Mouse (Mus musculus): Measurements from ENCODE around the gene Slit3.

Slit3 gene

GRCm38 (mm10) chr11:35246623-35247022, 125.6 kb downstream of the Slit3 start:
- Histone ChIP-seq H3K36me3 (ENCODE audit: insufficient read depth, low read length) (no peaks in the 10 kb centered on the region), H3K9me3 (ENCODE audit: low read length) (no peaks in the 10 kb centered on the region), H3K4me3 (replicated peaks; ENCODE audit: low read length) (no peak overlapping the region), H3K27me3 (ENCODE audit: insufficient read depth, low read length) (peaks cover 6% of the 10 kb centered on the region; the same call in 1 of the 2 replicates), H3K4me1 (replicated peaks; ENCODE audit: low read depth, low read length) (no peaks in the 10 kb centered on the region)
- no peak for TF ChIP-seq CTCF (conservative IDR thresholded peaks at IDR 0.05; ENCODE audit: low read length)
- TF ChIP-seq POU5F1 (IDR thresholded peaks at IDR 0.05; ENCODE audit: borderline replicate concordance, low read length), result no peak

DNA sequence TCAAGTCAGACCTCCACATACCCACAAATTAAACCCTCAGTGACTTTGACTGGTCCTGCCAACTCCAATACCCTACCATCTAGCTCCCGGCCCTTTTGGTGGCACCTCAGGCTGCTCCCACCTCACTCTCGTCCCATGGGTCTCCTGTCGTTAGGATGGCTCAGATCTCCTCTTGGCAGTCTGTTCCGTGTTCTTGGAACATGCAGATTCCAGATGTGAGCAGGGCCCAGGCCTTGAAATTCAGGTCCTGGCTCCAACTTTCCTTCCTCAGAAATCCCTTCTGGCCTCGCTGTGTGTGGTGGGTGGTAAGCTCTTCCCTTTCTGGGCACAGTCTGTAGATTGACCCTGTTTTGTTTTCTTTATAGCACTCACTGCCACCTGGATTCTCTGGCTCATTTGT, 127.1 kb downstream of the Slit3 start:
- Histone ChIP-seq H3K36me3 (ENCODE audit: insufficient read depth, low read length) (no peaks in the 10 kb centered on the region), H3K9me3 (ENCODE audit: low read length) (no peaks in the 10 kb centered on the region), H3K4me3 (replicated peaks; ENCODE audit: low read length) (no peak overlapping the region), H3K27me3 (ENCODE audit: insufficient read depth, low read length) (peaks cover 6% of the 10 kb centered on the region; the same call in 1 of the 2 replicates), H3K4me1 (replicated peaks; ENCODE audit: low read depth, low read length) (no peaks in the 10 kb centered on the region)
- TF ChIP-seq POU5F1 (IDR thresholded peaks at IDR 0.05; ENCODE audit: borderline replicate concordance, low read length), result no peak
- no peak for TF ChIP-seq NANOG (IDR thresholded peaks at IDR 0.05; ENCODE audit: borderline replicate concordance, low read length)
- no peak for TF ChIP-seq CTCF (conservative IDR thresholded peaks at IDR 0.05; ENCODE audit: low read length)

- no peaks in the 10 kb centered on the region for H3K36me3 ChIP-seq (ENCODE audit: insufficient read depth, low read length)
- no peak overlapping the region for H3K4me3 ChIP-seq (replicated peaks; ENCODE audit: low read length)
- peaks cover 6% of the 10 kb centered on the region; the same call in 1 of the 2 replicates for H3K27me3 ChIP-seq (ENCODE audit: insufficient read depth, low read length)
- no peaks in the 10 kb centered on the region for H3K9me3 ChIP-seq (ENCODE audit: low read length)
- TF ChIP-seq CTCF (conservative IDR thresholded peaks at IDR 0.05; ENCODE audit: low read length) (no peak), NANOG (IDR thresholded peaks at IDR 0.05; ENCODE audit: borderline replicate concordance, low read length) (no peak), POU5F1 (IDR thresholded peaks at IDR 0.05; ENCODE audit: borderline replicate concordance, low read length) (no peak)
- no peaks in the 10 kb centered on the region for H3K4me1 ChIP-seq (replicated peaks; ENCODE audit: low read depth, low read length)
These were observed 129.9 kb downstream of the Slit3 start for GRCm38 (mm10) chr11:35250871-35251418.

DNA sequence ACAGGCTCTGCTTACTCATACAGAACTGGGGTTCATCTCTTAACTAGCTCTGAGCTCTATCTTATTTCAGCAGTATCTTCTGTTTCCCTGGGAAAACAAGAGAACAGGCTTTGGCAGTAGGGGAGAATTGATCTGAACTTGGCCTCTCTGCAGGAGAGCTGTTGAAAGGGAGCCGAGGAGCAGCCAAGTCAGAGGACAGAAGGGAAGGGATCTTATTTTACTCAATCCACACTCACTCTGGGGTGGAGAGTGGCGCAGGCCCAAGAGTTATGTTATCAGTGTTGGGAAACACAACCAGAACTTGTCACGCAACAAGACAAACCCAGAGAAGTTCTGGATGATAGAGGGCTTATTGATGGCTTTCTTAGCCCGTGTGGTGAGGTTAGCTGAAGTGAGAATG, 130.9 kb downstream of the Slit3 start:
- peaks cover 6% of the 10 kb centered on the region; the same call in 1 of the 2 replicates for H3K27me3 ChIP-seq (ENCODE audit: insufficient read depth, low read length)
- no peak for TF ChIP-seq CTCF (conservative IDR thresholded peaks at IDR 0.05; ENCODE audit: low read length)
- TF ChIP-seq POU5F1 (IDR thresholded peaks at IDR 0.05; ENCODE audit: borderline replicate concordance, low read length), result no peak
- no peak for TF ChIP-seq NANOG (IDR thresholded peaks at IDR 0.05; ENCODE audit: borderline replicate concordance, low read length)
- H3K4me3 ChIP-seq (replicated peaks; ENCODE audit: low read length), result no peak overlapping the region
- H3K4me1 ChIP-seq (replicated peaks; ENCODE audit: low read depth, low read length), result no peaks in the 10 kb centered on the region
- no peaks in the 10 kb centered on the region for H3K36me3 ChIP-seq (ENCODE audit: insufficient read depth, low read length)
- H3K9me3 ChIP-seq (ENCODE audit: low read length), result no peaks in the 10 kb centered on the region

DNA sequence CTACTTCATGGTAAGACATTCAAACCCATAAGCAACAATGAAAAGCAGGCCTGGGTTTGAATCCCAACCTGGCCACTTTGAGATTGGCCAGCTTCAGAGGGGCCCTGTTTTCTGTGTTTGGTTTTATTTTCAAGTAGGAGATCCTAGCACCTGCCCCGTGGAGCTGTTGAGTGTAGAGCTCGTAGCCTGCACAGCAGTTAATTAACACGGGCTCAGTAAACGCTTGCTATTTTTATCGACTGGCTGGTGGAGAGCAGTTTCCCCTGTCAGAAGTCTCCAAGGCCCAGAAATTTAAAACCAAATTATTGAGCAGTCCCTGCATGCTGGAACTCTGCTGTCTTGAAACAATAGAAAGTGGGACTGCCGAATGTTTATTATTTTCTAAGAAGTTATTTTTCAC, 136.3 kb downstream of the Slit3 start:
- Histone ChIP-seq H3K4me1 (replicated peaks; ENCODE audit: low read depth, low read length) (no peaks in the 10 kb centered on the region), H3K4me3 (replicated peaks; ENCODE audit: low read length) (no peak overlapping the region), H3K27me3 (ENCODE audit: insufficient read depth, low read length) (no peaks in the 10 kb centered on the region), H3K9me3 (ENCODE audit: low read length) (no peaks in the 10 kb centered on the region), H3K36me3 (ENCODE audit: insufficient read depth, low read length) (no peaks in the 10 kb centered on the region)
- TF ChIP-seq POU5F1 (IDR thresholded peaks at IDR 0.05; ENCODE audit: borderline replicate concordance, low read length), result no peak

DNA sequence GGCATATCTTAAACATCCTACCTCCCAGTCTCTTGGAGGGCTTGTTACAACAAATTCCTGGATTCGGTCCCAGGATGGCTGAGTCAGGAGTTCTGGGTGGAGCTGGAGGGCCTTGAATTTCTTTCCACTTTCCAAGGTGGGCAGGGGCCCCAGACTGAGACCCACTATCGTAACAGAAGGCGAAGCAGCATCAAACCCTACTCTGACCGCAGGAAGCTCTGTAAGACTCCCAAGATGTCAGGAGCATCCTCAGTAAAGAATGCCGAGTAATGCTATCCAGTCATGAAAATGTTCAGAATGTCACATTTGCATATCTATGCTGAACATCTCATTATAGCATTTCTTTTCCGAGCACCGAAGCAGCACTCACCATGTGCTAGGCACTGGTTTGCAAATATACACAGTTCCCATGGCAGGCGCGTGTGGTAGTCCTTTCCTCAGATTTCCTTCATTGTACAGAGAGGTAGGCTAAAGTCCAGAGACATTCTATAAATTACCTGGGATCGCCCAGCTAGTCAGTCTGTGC, 140.6 kb downstream of the Slit3 start:
- Histone ChIP-seq H3K27me3 (ENCODE audit: insufficient read depth, low read length) (no peaks in the 10 kb centered on the region), H3K4me1 (replicated peaks; ENCODE audit: low read depth, low read length) (no peaks in the 10 kb centered on the region), H3K36me3 (ENCODE audit: insufficient read depth, low read length) (no peaks in the 10 kb centered on the region), H3K4me3 (replicated peaks; ENCODE audit: low read length) (no peak overlapping the region), H3K9me3 (ENCODE audit: low read length) (peaks cover 5% of the 10 kb centered on the region)
- TF ChIP-seq CTCF (conservative IDR thresholded peaks at IDR 0.05; ENCODE audit: low read length) (no peak), POU5F1 (IDR thresholded peaks at IDR 0.05; ENCODE audit: borderline replicate concordance, low read length) (no peak), NANOG (IDR thresholded peaks at IDR 0.05; ENCODE audit: borderline replicate concordance, low read length) (no peak)

GRCm38 (mm10) chr11:35262289-35262941, 141.4 kb downstream of the Slit3 start:
- peaks cover 5% of the 10 kb centered on the region for H3K9me3 ChIP-seq (ENCODE audit: low read length)
- H3K36me3 ChIP-seq (ENCODE audit: insufficient read depth, low read length), result no peaks in the 10 kb centered on the region
- no peaks in the 10 kb centered on the region for H3K27me3 ChIP-seq (ENCODE audit: insufficient read depth, low read length)
- TF ChIP-seq CTCF (conservative IDR thresholded peaks at IDR 0.05; ENCODE audit: low read length), result no peak
- no peak for TF ChIP-seq NANOG (IDR thresholded peaks at IDR 0.05; ENCODE audit: borderline replicate concordance, low read length)
- TF ChIP-seq POU5F1 (IDR thresholded peaks at IDR 0.05; ENCODE audit: borderline replicate concordance, low read length), result no peak
- no peak overlapping the region for H3K4me3 ChIP-seq (replicated peaks; ENCODE audit: low read length)
- H3K4me1 ChIP-seq (replicated peaks; ENCODE audit: low read depth, low read length), result no peaks in the 10 kb centered on the region

GRCm38 (mm10) chr11:35264749-35265148, 143.7 kb downstream of the Slit3 start:
- no peak overlapping the region for H3K4me3 ChIP-seq (replicated peaks; ENCODE audit: low read length)
- no peaks in the 10 kb centered on the region for H3K36me3 ChIP-seq (ENCODE audit: insufficient read depth, low read length)
- H3K27me3 ChIP-seq (ENCODE audit: insufficient read depth, low read length), result no peaks in the 10 kb centered on the region
- H3K9me3 ChIP-seq (ENCODE audit: low read length), result peaks cover 5% of the 10 kb centered on the region
- H3K4me1 ChIP-seq (replicated peaks; ENCODE audit: low read depth, low read length), result no peaks in the 10 kb centered on the region
- TF ChIP-seq NANOG (IDR thresholded peaks at IDR 0.05; ENCODE audit: borderline replicate concordance, low read length) (no peak), POU5F1 (IDR thresholded peaks at IDR 0.05; ENCODE audit: borderline replicate concordance, low read length) (no peak), CTCF (conservative IDR thresholded peaks at IDR 0.05; ENCODE audit: low read length) (no peak)

Measured in E14TG2a.4 (cell line).